Mouse (Mus musculus) heart, postnatal 25 days (tissue): ENCODE measurements around the gene Duox2. TPM values are rescaled to one million over a fixed set of nuclear protein-coding genes. Genes with fewer than 3 reads are reported as not detected.
"Not testable (repeated sequence)": the region's sequence is repeated elsewhere in the genome, so short reads cannot be mapped to it uniquely, and the experiment has no call there.

Source experiments
- DNase-seq: peaks from one replicate; pipeline ENCODE4 v3.0.0; 2022; ENCODE audit warnings: low spot score
- intact Hi-C: fragments of 180-260 bp; cut with DNase I; formaldehyde crosslinking; loops from one replicate; pipeline ENCODE4 v1.15.1; 2025
- total RNA-seq, 2 experiments: library from RNA; stranded (reverse); gene quantifications; 2 replicates each; pipeline ENCODE4 v1.2.3; 2021

The Duox2 gene
- total RNA-seq = under 1 TPM; 0.44 to 0.45 TPM

DNA sequence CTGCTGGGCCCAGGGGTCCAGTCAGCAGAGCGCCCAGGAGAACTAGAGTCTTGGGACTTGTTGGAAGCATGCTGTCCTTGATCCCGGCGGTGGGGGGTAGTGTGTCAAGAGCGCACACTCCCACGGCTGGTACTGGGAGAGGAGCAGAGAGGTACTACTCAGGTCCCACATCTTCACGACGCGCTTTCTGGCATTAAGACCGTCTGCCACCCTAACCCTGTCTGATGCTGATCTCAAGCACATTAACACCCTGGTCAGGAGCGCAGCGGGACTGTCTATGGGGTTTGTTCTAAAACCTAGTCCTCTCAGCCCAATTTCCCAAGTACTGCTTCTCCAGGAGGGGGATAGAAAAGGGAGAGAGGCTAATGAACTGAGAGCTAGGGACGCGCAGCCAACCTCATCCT, at the start of gene Duox2:
Gene Duox2, minus strand, starts transcription at position 354 of the 404 bp plus-strand sequence.
- intact Hi-C loops = no loop called here

DNA sequence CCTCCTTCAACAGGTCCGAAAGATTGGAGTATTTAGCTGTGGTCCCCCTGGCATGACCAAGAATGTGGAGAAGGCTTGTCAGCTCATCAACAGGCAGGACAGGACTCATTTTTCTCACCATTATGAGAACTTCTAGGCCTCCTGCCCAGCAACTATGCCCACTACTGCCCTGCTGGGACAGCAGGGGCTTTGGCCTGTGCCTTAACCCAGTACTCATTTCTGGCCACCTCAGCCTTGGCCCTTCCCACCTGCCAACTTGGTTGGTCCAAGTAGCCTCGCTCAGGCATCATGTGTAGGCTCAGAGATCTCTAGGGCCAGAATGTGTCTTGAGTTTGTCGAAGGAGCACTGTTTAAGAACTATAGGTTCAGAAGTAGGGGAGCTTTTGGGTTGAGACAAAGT, 49.0 kb upstream of the Duox2 start:
- intact Hi-C loops = loop anchor here (5.0 kb wide), 1 partner anchor 120 kb away; no protein-coding TSS in a partner anchor
- DNase-seq = no peak

More for the DNA sequence above, at the start of gene Duox2:
- no peak for DNase-seq

DNA sequence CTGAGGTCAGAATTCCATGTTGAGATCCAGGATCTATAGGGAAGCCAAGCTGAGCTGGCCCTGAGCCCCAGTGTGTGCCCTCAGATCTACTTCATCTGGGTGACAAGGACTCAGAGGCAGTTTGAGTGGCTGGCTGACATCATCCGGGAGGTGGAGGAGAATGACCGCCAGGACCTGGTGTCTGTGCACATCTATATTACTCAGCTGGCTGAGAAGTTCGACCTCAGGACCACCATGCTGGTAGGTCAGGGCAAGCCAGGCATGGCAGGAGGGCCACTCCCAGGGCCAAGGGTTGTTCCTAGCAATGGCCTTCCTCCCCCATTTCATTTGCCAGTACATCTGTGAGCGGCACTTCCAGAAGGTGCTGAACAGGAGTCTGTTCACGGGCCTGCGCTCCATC, 47.9 kb upstream of the Duox2 start:
- not testable (repeated sequence) for DNase-seq
- intact Hi-C loops = loop anchor here (5.0 kb wide), 1 partner anchor 121 kb away; no protein-coding TSS in a partner anchor

DNA sequence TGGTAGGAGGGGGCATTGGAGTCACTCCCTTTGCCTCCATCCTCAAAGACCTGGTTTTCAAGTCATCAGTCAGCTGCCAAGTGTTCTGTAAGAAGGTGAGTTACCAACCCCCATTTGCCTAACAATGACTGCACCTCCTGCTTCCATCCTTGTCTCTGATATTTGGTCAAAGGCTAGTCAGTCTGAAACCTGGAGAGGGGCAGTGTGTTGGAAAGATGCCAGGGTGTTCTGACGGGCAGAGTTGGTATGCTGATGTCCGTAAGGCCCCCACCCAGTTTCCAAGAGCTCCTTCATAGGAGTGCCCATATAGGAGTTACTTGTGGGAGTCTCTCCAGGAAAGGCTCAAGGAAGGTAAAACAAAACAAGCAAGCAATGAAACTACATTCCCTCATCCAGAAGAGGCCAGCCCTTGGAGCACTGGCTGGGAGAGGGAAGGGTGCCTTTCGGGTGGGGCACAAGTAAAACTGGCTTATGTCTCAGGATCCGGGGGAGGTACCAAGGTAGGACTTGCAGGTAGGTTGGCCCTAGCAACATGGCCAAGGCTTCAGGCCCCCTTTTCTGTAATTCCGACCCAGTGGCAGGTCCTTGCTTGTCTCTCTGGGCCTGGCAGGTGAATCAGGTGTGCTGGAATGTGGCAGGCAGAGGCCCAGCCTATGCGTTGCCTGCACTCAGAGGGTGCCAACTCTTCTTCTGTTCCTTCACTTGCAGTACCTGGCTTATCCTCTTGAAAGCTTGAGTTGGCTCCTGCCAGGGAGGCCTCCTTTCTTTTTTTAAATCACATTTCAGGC, 47.1 kb upstream of the Duox2 start:
- DNase-seq = no peak
- intact Hi-C loops = loop anchor here (5.0 kb wide), 1 partner anchor 122 kb away; no protein-coding TSS in a partner anchor

DNA sequence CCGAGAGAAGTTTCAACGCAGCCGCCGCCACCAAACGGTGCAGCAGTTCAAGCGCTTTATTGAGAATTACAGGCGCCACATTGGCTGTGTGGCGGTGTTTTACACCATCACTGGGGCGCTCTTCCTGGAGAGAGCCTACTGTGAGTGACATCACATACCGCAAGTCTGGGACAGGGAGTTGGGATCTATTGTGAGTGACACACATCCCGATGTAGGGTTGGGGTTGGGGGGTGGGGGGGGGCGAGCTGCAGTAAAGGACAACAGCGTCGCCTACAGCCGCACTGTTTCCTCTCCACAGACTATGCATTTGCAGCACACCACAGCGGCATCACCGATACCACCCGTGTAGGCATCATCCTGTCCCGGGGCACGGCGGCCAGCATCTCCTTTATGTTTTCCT, 39.0 kb upstream of the Duox2 start:
- no peak for DNase-seq
- intact Hi-C loops = no loop called here

DNA sequence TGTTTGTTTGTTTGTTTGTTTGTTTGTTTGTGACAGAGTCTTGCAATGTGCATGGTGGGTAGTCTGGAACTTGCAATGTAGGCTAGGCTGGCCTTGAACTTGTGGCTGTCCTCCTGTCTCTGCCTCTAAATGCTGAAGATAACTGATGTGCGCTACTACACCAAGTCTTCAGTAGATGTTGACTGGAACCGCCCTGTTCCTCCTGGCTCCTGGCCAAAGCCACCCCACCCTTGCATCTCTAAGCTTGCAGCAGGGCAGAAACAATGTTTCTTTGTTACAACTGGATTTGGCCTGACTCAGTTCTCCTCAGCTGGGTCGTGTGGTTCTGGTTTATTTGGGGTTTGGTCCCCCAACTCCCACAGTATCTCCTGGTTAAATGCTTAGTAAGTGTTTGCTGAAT, 35.9 kb upstream of the Duox2 start:
- no peak for DNase-seq
- intact Hi-C loops = no loop called here

DNA sequence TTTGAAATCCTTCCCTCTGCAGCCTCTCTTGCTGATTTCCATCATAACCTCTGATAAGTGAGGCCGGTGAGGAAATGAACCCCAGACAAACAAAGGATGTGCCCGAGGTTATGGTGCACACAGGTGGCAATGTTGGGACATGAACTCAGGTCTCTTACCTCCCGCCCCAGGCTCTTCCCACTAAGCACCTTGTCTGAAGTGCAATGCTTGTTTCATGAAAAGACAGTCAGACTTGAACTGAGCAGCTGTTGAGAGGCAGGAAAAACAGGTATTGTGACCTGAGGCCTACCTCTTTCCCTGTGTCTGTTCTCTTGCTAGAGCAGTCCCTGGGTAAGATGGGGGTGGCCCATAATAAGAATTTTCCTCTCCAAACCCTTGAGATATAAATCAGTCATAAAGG, 34.0 kb upstream of the Duox2 start:
- intact Hi-C loops = no loop called here
- DNase-seq = no peak

DNA sequence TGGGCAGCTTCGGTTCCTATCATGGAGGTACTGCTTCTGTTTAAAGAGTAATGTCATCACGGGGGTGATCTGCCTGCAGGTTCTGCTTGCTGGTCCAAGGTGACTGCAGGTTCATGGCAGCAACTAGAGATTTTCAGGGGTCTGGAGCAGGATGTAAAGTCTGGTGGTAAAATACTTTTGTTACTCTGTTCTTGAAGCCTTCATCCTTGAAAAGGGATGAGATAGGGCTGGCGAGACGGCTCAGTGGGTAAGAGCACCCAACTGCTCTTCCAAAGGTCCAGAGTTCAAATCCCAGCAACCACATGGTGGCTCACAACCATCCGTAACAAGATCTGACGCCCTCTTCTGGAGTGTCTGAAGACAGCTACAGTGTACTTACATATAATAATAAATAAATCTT, 32.1 kb upstream of the Duox2 start:
- DNase-seq, intact Hi-C loops: not testable (repeated sequence)

DNA sequence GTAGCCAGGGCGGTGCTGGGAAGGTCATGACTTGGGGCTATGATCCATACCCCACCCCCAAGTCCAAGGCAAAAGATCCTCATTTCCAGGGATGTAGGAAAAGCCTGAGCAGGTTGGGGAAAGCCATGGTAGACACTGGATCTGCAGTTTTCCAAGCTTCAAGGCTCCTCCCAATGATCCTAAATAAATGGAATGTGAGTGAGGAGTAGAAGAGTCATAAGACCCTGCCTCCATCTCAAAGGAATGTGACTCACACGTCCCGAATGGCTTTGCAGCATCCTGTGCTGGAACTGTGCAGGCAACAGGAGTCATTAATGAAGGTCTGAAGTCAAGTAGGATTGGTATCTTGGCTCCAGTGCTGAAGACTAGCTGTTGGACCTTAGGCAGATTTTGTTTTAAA, 29.7 kb upstream of the Duox2 start:
- no peak for DNase-seq
- intact Hi-C loops = no loop called here

DNA sequence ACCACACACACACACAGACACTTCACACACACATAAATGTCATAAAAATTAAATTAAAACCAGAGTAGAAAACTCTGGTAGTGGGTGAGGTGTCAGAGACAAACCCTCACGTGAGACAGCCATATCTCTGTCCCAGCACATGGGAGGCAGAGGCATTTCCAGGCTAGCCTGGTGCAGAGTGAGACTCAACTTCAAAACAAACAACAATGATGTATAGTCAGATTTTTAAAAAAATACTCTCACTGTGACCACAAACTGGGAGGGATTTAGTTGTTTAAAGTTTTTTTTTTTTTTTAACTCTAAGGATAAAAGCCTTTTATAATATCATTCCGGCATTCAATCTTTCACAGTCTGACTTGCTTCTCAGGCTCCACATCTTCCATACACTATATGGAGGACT, 27.1 kb upstream of the Duox2 start:
- no peak for DNase-seq
- intact Hi-C loops = no loop called here

DNA sequence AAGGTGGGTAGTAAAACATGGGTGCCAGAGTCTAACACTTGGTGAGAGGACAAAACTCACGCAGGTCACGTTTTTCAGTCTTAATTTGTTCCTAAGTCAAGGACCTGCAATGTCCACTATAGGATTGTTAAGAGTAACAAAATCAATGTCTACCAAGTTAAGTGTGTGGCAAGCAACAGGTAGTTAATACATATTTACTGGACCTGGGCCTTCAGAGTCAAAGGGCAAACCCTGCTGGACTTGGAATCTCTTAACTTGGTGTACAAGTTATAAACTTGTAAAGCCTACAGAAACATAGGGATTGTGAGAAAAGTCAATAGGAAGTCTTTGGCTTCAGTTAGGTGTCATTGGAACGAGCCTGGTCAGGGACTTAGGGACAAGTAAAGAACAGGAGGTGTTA, 26.3 kb upstream of the Duox2 start:
- intact Hi-C loops = no loop called here
- DNase-seq = no peak

DNA sequence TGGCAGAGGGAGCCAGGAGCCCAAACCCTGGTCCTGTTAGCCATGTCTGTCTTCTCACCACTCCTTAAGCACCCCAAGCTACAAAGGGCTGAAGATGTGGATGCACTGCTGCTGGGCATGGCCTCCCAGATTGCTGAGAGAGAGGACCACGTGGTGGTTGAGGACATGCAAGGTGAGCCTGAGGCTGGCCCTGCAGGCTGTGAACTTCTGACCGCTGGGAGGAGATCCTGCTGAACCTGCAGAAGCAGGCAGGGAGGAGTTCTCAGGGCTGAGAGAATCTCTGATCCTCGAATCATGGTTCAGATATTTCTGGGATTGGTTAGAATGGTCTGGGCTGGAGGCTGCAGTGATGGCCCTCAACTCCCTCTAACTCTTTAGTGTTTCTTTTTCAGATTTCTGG, 25.7 kb upstream of the Duox2 start:
- intact Hi-C loops = no loop called here

DNA sequence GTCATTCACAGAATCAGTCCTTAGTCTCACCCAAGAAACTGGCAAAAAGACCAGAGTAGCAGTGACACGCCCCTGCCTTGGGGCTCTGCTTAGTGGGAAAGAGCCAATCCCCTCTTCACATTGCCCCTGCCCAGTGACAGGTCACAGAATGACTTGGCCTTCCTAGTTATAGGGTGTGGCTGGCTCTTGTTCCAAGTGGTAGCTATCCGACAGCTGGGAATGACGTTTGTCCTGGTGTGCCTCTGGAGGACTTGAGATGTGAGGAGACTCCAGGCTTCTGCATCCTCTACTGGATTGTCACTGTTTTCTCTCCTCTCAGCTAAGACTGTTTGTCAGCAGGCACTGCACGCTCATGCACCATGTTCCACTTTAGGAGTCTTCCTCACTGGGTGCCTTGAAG, 19.1 kb upstream of the Duox2 start:
- intact Hi-C loops = no loop called here
- no peak for DNase-seq

More for the DNA sequence above, 25.7 kb upstream of the Duox2 start:
- DNase-seq = no peak

DNA sequence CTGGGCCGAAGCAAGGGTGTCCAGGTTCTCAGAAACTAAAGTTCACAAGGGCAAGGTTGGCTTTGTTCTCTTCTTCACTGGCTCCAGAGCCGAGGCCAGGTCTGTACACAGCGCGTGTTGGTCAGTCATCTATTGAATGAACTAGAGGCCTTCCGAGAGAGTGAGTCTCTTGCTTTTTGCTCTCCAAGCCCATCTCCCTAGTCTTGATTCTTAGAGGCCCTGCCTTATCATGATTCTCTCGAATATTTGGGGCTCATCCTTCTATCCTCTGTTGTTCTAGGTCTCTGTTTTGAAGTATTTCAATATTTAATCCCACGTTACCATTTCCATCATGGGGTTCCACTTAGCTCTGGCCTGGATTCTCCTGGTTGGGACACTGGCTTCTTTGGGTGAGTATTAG, 17.1 kb upstream of the Duox2 start, which contains the start of gene Duox1:
Gene Duox1, plus strand, starts transcription at position 301 of the 400 bp plus-strand sequence.
- intact Hi-C loops = no loop called here
- no peak for DNase-seq

DNA sequence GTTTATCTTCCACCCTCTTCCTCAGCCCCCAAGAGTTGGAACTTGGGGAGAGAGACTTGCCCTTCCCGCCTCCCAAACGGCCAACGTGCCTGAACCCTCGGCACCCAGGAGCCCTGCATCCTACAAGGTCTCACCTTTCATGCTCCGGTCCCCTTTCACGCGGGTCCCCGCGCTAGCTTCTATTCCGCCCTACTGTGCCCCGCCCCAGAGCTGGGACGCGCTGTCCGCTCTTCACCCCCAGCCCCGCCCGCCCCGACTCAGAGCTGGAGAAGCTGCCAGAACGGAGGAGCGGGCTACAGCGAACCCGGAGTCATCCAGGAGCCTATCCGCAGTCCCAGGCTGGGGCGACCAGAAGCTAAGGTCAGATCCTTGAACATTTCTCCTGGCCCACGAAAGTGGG, 15.3 kb upstream of the Duox2 start, which contains the start of gene Duoxa1:
Gene Duoxa1, minus strand, starts transcription at position 195 of the 400 bp plus-strand sequence.
- intact Hi-C loops = no loop called here
- DNase-seq = no peak

DNA sequence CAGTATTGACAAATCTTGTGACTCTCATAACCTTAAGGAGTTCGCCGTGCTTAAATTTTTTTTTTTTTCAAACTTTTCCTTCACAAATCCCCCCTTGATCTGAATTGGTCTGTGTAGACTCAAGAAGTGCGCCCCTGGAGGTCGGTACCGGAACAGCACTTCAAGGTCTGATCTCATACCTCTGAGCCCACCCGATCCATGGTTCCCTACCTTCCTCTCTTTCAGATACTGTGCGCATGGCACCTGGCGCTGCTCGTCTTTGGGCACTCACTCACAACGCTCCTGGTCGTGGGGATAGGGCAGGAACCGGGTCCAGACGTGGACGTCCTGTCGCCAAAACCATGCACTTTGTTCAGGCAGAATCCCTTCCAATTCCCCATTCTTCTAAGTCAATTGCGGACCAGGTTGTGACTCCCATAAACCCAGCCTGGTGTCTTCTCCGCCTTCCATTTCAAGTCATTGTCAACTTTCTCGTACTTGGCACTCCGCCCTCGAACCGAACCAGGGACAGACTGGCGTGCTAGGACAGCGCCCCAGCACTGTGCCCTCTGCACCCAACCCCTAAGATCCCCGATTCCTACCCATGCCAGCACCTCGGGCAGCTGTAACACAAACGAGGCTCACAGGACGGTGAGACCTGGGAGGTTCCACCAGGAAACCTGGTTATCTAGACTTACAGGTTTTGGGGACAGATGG, 14.6 kb upstream of the Duox2 start:
- DNase-seq = no peak
- intact Hi-C loops = no loop called here

DNA sequence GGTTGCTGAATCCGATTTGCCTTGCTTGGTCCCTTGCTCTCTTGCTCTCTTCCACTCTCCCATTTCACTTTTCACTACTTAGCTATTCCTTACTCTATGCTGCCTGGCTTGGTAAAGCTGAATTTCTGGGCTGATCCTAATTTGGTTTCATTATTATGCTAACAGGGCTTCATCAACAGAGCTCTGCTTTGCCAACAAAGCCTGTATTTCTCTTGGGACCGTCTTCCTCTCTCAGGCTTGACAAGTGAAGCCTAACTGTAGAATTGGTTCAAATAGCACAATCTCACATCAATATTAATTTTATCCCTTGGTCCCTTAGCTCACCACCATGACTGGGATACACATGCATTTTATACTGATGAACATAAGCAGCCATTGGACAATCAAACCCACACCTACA, 13.3 kb upstream of the Duox2 start:
- DNase-seq = no peak
- intact Hi-C loops = no loop called here

DNA sequence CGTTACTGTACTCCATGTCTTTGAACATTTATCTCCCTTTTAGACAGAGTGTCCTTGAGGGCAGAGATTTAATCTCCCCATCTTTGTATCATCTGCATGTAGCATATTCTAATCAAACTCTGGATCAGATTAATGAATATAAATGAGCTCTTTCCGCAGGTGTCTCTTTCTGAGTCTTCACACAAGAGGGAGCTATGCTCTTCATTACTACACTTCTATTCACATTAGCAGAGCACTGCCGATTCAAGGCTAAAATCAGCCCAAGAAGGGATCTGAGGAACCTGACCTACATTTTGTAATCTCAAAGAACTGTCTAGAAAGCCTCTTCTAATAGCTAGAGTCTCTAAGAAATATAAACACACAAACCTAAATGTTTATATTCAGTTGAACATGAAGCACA, 11.4 kb upstream of the Duox2 start:
- intact Hi-C loops = no loop called here
- no peak for DNase-seq

DNA sequence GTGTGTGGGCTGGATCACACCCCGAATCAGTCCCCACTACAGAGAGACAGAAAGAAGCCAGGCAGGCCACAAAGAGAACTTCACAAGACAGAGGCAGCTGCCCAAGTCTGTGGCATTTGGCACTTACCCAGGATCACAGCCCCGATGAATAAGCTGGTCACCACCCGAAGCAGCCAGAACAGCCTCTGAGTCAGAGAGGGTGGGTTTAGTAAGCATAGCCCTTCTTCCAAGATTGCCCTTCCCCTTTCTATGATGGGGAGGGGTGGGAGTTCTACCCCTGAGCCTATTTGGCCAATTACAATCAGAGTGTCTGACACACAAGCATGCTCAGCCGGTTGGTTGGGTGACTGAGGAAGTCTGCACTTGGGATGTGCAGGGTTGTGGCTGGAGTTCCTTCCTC, 7.9 kb upstream of the Duox2 start:
- DNase-seq = no peak
- intact Hi-C loops = no loop called here

DNA sequence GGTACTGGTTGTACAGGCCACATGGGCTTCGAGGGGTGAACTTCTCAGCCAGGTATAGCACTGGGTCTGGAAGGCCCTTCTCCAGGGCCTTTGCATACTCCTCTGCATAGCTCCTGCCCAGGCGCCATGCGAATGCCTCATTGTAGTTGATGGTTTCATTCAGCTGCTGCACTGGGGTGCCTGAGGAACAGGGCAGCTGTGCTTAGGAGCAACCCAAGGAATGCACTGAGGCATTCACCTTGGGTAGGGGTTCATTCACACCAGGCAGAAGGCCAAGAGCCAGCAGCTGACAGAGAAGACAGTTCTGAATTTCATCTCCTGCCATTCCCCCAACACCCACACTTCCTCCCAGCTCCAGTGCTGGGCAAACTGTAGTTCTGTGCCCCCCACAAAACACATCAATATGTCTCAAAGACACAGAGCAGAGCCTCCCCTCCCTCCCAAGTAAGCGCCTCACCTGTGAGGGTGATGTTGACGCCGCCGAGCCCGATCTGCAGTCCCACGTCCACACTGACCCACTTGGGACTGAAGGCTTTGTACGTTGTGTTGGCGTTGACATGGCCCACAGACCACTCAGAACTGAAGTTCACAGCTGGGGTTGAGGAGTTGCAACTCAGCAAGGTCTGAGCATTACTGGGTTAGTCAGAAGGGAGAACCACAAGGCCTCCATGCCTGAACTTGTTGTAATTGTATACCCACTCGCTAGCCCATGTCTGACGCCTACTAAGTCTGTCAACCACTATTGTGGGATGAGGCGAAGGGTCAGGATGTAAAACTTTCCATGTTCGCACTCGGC, 7.0 kb upstream of the Duox2 start:
- no peak for DNase-seq

More for the DNA sequence above, 7.0 kb upstream of the Duox2 start:
- intact Hi-C loops = no loop called here
